Mouse (Mus musculus): ENCODE results near the gene Cpt1a. TPM values are rescaled to one million over a fixed set of nuclear protein-coding genes. Genes with fewer than 3 reads are reported as not detected.

The Cpt1a gene
- polyA plus RNA-seq, 1 experiment from 2014 or later: 104 TPM

DNA sequence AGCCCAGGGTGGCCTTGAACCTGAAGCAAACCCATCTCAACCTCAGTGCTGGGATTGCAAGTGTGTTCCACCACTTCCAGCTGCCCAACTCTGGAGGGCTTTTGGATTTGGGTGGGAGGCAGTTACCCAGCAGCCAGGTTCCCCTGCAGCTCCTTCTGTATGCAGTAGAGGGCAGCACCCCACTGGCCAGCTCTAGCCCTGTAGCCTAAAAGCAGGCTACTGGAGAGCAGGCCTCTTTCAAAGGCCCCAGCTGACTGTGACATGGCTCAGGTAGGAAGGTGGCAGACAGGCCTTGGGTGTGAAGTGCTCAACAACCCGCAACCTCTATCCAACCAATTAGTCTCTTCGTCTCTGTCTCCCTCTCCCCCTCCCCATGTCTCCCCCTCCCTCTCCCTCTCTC, 30.1 kb upstream of the Cpt1a start:
- peak; percentile 23; the same call in 1 of the 2 replicates for ATAC-seq
- 73% methylated on average over 2 of the region's 2 CpGs for WGBS
- Histone ChIP-seq H3K27ac (ENCODE audit: low read depth, low read length) (no peak overlapping the region), H3K36me3 (ENCODE audit: control insufficient read depth, insufficient read depth) (peaks cover 37% of the 10 kb centered on the region), H3K4me2 (replicated peaks; ENCODE audit: low read depth) (no peak overlapping the region), H3K4me1 (replicated peaks; ENCODE audit: control insufficient read depth, insufficient read depth, low read length) (peaks cover 6% of the 10 kb centered on the region; the same call in 1 of the 2 replicates), H3K9me3 (ENCODE audit: control insufficient read depth) (no peaks in the 10 kb centered on the region), H3K27me3 (replicated peaks; ENCODE audit: control insufficient read depth, insufficient read depth, low read length) (no peaks in the 10 kb centered on the region), H3K9ac (ENCODE audit: low read depth, low read length) (no peak overlapping the region), H3K4me3 (ENCODE audit: low read depth, low read length) (no peak overlapping the region)
- TF ChIP-seq CTCF (IDR thresholded peaks at IDR 0.05; ENCODE audit: low read depth): peak; percentile 93

- Histone ChIP-seq H3K27ac (ENCODE audit: low read depth, low read length) (no peak overlapping the region), H3K9me3 (ENCODE audit: control insufficient read depth) (no peaks in the 10 kb centered on the region), H3K36me3 (ENCODE audit: control insufficient read depth, insufficient read depth) (peaks cover 28% of the 10 kb centered on the region), H3K4me3 (ENCODE audit: low read depth, low read length) (no peak overlapping the region), H3K4me1 (replicated peaks; ENCODE audit: control insufficient read depth, insufficient read depth, low read length) (peaks cover 10% of the 10 kb centered on the region; the same call in 1 of the 2 replicates), H3K27me3 (replicated peaks; ENCODE audit: control insufficient read depth, insufficient read depth, low read length) (no peaks in the 10 kb centered on the region), H3K9ac (ENCODE audit: low read depth, low read length) (no peak overlapping the region), H3K4me2 (replicated peaks; ENCODE audit: low read depth) (no peak overlapping the region)
- no peak for ATAC-seq
- WGBS: 91% methylated on average over 1 of the region's 1 CpGs
- TF ChIP-seq CTCF (IDR thresholded peaks at IDR 0.05; ENCODE audit: low read depth): no peak
These were observed 29.1 kb upstream of the Cpt1a start for GRCm38 (mm10) chr19:3292993-3293392.

DNA sequence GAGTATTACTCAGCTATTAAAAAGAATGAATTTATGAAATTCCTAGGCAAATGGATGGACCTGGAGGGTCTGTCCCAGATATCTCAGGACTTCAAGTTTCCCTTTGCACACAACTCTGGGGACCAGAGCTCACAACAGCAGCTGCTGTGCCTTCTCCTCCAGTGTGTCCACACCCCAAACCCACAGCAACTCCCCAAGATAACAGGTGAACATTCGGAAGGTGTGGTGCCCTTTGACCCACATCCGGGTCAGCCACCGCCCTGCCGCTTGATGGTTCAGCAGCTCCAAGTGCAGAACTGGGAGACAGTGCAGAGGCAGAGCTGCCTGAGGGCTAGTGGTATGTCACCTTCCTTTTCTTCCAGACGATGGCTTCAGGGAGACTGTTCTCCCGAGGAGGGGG, 26.9 kb upstream of the Cpt1a start:
- Histone ChIP-seq H3K9ac (ENCODE audit: low read depth, low read length) (no peak overlapping the region), H3K4me1 (replicated peaks; ENCODE audit: control insufficient read depth, insufficient read depth, low read length) (peaks cover 10% of the 10 kb centered on the region; the same call in 1 of the 2 replicates), H3K27ac (ENCODE audit: low read depth, low read length) (peak overlapping the region; percentile 64), H3K4me2 (replicated peaks; ENCODE audit: low read depth) (peak overlapping the region; percentile 33), H3K4me3 (ENCODE audit: low read depth, low read length) (no peak overlapping the region), H3K9me3 (ENCODE audit: control insufficient read depth) (no peaks in the 10 kb centered on the region), H3K27me3 (replicated peaks; ENCODE audit: control insufficient read depth, insufficient read depth, low read length) (no peaks in the 10 kb centered on the region), H3K36me3 (ENCODE audit: control insufficient read depth, insufficient read depth) (peaks cover 11% of the 10 kb centered on the region)
- 39% methylated on average over 6 of the region's 6 CpGs for WGBS
- peak; percentile 71 for ATAC-seq
- TF ChIP-seq CTCF (IDR thresholded peaks at IDR 0.05; ENCODE audit: low read depth): no peak

DNA sequence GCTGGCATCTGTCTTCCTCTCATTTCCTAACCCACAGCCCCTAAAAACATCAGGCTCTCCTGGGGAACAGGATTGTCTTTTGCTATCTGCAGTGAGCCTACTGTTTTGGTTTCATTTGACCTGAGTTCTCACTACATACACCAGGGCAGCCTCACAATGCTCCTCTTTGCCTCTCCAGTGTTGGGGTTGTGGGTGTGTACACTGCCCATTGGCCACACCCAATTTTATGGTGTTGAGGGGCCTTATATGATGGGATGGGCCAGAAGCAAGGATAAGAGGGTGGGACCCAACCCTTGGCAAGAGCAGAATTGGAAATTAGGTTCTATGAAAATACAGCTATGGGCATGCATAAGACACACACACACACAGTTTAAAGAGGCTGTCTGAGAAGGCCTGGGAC, 25.1 kb upstream of the Cpt1a start:
- Histone ChIP-seq H3K9ac (ENCODE audit: low read depth, low read length) (no peak overlapping the region), H3K4me2 (replicated peaks; ENCODE audit: low read depth) (peak overlapping the region; percentile 3; the same call in 1 of the 2 replicates), H3K4me1 (replicated peaks; ENCODE audit: control insufficient read depth, insufficient read depth, low read length) (peaks cover 10% of the 10 kb centered on the region; the same call in 1 of the 2 replicates), H3K27me3 (replicated peaks; ENCODE audit: control insufficient read depth, insufficient read depth, low read length) (no peaks in the 10 kb centered on the region), H3K36me3 (ENCODE audit: control insufficient read depth, insufficient read depth) (no peaks in the 10 kb centered on the region), H3K27ac (ENCODE audit: low read depth, low read length) (peak overlapping the region; percentile 68), H3K4me3 (ENCODE audit: low read depth, low read length) (no peak overlapping the region), H3K9me3 (ENCODE audit: control insufficient read depth) (no peaks in the 10 kb centered on the region)
- TF ChIP-seq CTCF (IDR thresholded peaks at IDR 0.05; ENCODE audit: low read depth): no peak
- peak; percentile 53 for ATAC-seq

GRCm38 (mm10) chr19:3297775-3298174, 24.4 kb upstream of the Cpt1a start:
- H3K27me3 ChIP-seq (replicated peaks; ENCODE audit: control insufficient read depth, insufficient read depth, low read length): no peaks in the 10 kb centered on the region
- peaks cover 10% of the 10 kb centered on the region; the same call in 1 of the 2 replicates for H3K4me1 ChIP-seq (replicated peaks; ENCODE audit: control insufficient read depth, insufficient read depth, low read length)
- no peak overlapping the region for H3K4me3 ChIP-seq (ENCODE audit: low read depth, low read length)
- no peak for TF ChIP-seq CTCF (IDR thresholded peaks at IDR 0.05; ENCODE audit: low read depth)
- no peaks in the 10 kb centered on the region for H3K36me3 ChIP-seq (ENCODE audit: control insufficient read depth, insufficient read depth)
- H3K4me2 ChIP-seq (replicated peaks; ENCODE audit: low read depth): peak overlapping the region; percentile 3
- no peaks in the 10 kb centered on the region for H3K9me3 ChIP-seq (ENCODE audit: control insufficient read depth)
- WGBS: 48% methylated on average over 7 of the region's 7 CpGs
- H3K27ac ChIP-seq (ENCODE audit: low read depth, low read length): peak overlapping the region; percentile 68
- no peak overlapping the region for H3K9ac ChIP-seq (ENCODE audit: low read depth, low read length)
- ATAC-seq: peak; percentile 86

DNA sequence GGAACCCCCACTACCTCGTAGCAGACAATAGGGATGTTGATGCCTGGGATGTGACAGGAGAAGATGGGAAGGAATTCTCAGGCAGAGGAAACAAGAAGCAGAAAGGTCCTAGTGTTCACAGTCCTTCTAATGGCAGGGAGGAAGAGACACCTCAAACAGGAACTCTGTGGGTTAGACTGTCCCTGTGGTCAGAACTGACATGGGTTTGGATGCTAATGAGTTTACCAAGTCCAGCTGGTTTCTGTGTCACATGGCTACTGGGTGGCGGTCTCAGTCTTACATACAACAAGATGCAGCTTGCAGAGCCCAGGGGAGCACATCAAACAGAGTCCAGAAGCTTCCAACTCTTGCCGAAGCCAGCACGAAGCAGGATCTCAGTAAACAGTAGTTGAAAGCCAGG, 18.1 kb upstream of the Cpt1a start:
- Histone ChIP-seq H3K9me3 (ENCODE audit: control insufficient read depth) (no peaks in the 10 kb centered on the region), H3K4me3 (ENCODE audit: low read depth, low read length) (no peak overlapping the region), H3K27ac (ENCODE audit: low read depth, low read length) (no peak overlapping the region), H3K4me1 (replicated peaks; ENCODE audit: control insufficient read depth, insufficient read depth, low read length) (no peaks in the 10 kb centered on the region), H3K4me2 (replicated peaks; ENCODE audit: low read depth) (no peak overlapping the region), H3K27me3 (replicated peaks; ENCODE audit: control insufficient read depth, insufficient read depth, low read length) (no peaks in the 10 kb centered on the region), H3K36me3 (ENCODE audit: control insufficient read depth, insufficient read depth) (no peaks in the 10 kb centered on the region), H3K9ac (ENCODE audit: low read depth, low read length) (no peak overlapping the region)
- ATAC-seq: no peak
- 69% methylated on average over 4 of the region's 4 CpGs for WGBS
- TF ChIP-seq CTCF (IDR thresholded peaks at IDR 0.05; ENCODE audit: low read depth): no peak

Measured in intestine, postnatal 0 days (tissue).